Comparison of ENCODE assay signal across 22 mouse cellular contexts in genomic region chr7:28591862-28592261, GRCm38 (mm10). TPM values are rescaled to one million over a fixed set of nuclear protein-coding genes. Genes with fewer than 3 reads are reported as not detected.
"Had no signal": no experiment of that assay in that cellular context is flagged by ENCODE, and none has a peak within 500 bp of the region (broad histone marks: within the 10 kb centered on the region; RNA-seq: fewer than 3 reads in every experiment).

No protein-coding gene starts in this region.

- H3K27me3 ChIP-seq: limb, embryonic 13.5 days; midbrain, embryonic 15.5 days; neural tube, embryonic 13.5 days; stomach, embryonic 15.5 days had no signal

- DNase-seq: kidney, adult 8-10 months; left cerebral cortex, postnatal 4 days; lung, embryonic 14.5 days; lung, postnatal 10 days; lung, postnatal 4 days; retina, postnatal 1 day; right cerebral cortex, postnatal 4 days; thymus, postnatal 36 days had no signal

- H3K27ac ChIP-seq: kidney, postnatal 0 days; liver, embryonic 14.5 days; midbrain, embryonic 15.5 days; neural tube, embryonic 13.5 days had no signal

- H3K4me2 ChIP-seq: limb, embryonic 13.5 days; lung, embryonic 14.5 days; midbrain, embryonic 15.5 days; neural tube, embryonic 13.5 days; stomach, embryonic 15.5 days had no signal

- H3K9me3 ChIP-seq: limb, embryonic 13.5 days; midbrain, embryonic 10.5 days; midbrain, embryonic 15.5 days; neural tube, embryonic 13.5 days; stomach, embryonic 15.5 days had no signal

- ATAC-seq: midbrain, embryonic 15.5 days had no signal

- H3K36me3 ChIP-seq: midbrain, embryonic 15.5 days; neural tube, embryonic 13.5 days; stomach, embryonic 15.5 days had no signal

- H3K4me3 ChIP-seq: limb, embryonic 13.5 days; midbrain, embryonic 10.5 days; midbrain, embryonic 15.5 days; neural tube, embryonic 13.5 days; stomach, embryonic 15.5 days had no signal

- H3K9ac ChIP-seq: limb, embryonic 13.5 days; liver, embryonic 14.5 days; lung, embryonic 14.5 days; midbrain, embryonic 15.5 days; neural tube, embryonic 13.5 days; stomach, embryonic 15.5 days had no signal

RNA-seq across cellular contexts. Expression of gene Acp7, which starts 39.3 kb away (rescaled TPM):
- total RNA-seq: megakaryocyte, adult 5-6 weeks; monocyte, adult 5-6 weeks had no signal
- polyA plus RNA-seq: kidney, postnatal 0 days; limb, embryonic 13.5 days; liver, embryonic 14.5 days; lung, embryonic 14.5 days; midbrain, embryonic 10.5 days; neural tube, embryonic 13.5 days; spleen, adult 2 months had no signal

RNA-seq across cellular contexts. Expression of gene Nccrp1, which starts 44.8 kb away (rescaled TPM):
- total RNA-seq: left cerebral cortex, postnatal 4 days; monocyte, adult 5-6 weeks had no signal
- polyA plus RNA-seq: limb, embryonic 13.5 days; liver, embryonic 14.5 days; lung, embryonic 14.5 days; neural tube, embryonic 13.5 days had no signal

RNA-seq across cellular contexts. Expression of gene Sycn, which starts 51.2 kb away (rescaled TPM):
- total RNA-seq: layer of hippocampus, adult 8-10 months; layer of hippocampus, postnatal 14 days; left cerebral cortex, adult 18-20 months; left cerebral cortex, postnatal 10 days; left cerebral cortex, postnatal 4 days; megakaryocyte, adult 5-6 weeks; monocyte, adult 5-6 weeks had no signal
- polyA plus RNA-seq: limb, embryonic 13.5 days; liver, embryonic 14.5 days; lung, embryonic 14.5 days; midbrain, embryonic 10.5 days; midbrain, embryonic 15.5 days; neural tube, embryonic 13.5 days had no signal
